Mouse (Mus musculus) G1E (cell line): ENCODE data around the gene Fat4. TPM values are rescaled to one million over a fixed set of nuclear protein-coding genes. Genes with fewer than 3 reads are reported as not detected.

Experiments
- ATAC-seq: 2 replicates; pipeline ENCODE4 v1.8.0; 2016; ENCODE audit warnings: mild to moderate bottlenecking; ENCODE audit not compliant: insufficient number of reproducible peaks, poor library complexity, low FRiP score, severe bottlenecking; ENCODE audit errors: extremely low read depth
- DNase-seq: peaks from one replicate; pipeline ENCODE4 v3.0.0; 2012; ENCODE audit warnings: low spot score
- H3K27me3 ChIP-seq: 2 replicates; pipeline ENCODE4 v1.6.1; 2012; ENCODE audit warnings: mild to moderate bottlenecking, low read length, inconsistent platforms; ENCODE audit not compliant: insufficient read depth
- H3K36me3 ChIP-seq: replicated peaks from 2 replicates; pipeline ENCODE3; 2012; ENCODE audit warnings: mild to moderate bottlenecking, inconsistent platforms
- H3K4me1 ChIP-seq: 2 replicates; pipeline ENCODE4 v1.6.1; 2012; ENCODE audit warnings: low read depth, low read length, inconsistent platforms, mixed read lengths; ENCODE audit not compliant: insufficient read depth
- H3K4me3 ChIP-seq: 2 replicates; pipeline ENCODE4 v1.5.1; 2012; ENCODE audit warnings: low read depth, mild to moderate bottlenecking, inconsistent platforms, low read length, moderate library complexity, mixed read lengths
- H3K9me3 ChIP-seq: replicated peaks from 2 replicates; pipeline ENCODE4 v1.6.1; 2012; ENCODE audit warnings: inconsistent platforms
- CTCF ChIP-seq: IDR thresholded peaks from 2 replicates; pipeline ENCODE4 v1.5.1; 2012; ENCODE audit warnings: low read depth, low read length, inconsistent platforms, mixed read lengths
- GATA1 ChIP-seq: IDR thresholded peaks from 2 replicates; pipeline ENCODE4 v1.6.1; 2012; ENCODE audit warnings: borderline replicate concordance, low read length, inconsistent platforms, mixed read lengths
- GATA2 ChIP-seq: IDR thresholded peaks from 2 replicates; pipeline ENCODE4 v1.6.1; 2012; ENCODE audit warnings: low read depth, low read length, inconsistent platforms, borderline replicate concordance
- POLR2AphosphoS5 ChIP-seq: IDR thresholded peaks from 2 replicates; pipeline ENCODE4 v1.6.1; 2012; ENCODE audit warnings: low read depth, low read length, inconsistent platforms; ENCODE audit not compliant: insufficient replicate concordance
- TAL1 ChIP-seq: conservative IDR thresholded peaks from 2 replicates; pipeline ENCODE4 v1.6.1; 2012; ENCODE audit warnings: low read depth, low read length, inconsistent platforms, mixed read lengths
- polyA plus RNA-seq: library from polyadenylated mRNA; stranded (reverse); fragments of >175 nt; gene quantifications from 2 replicates; pipeline ENCODE4 v1.2.3, GENCODE M21; 2012
- total RNA-seq, 2 experiments: library from RNA; stranded (forward) in 1 of 2; stranded (reverse) in 1 of 2; fragments of 200-1000 nt in 1 of 2; fragments of >200 nt in 1 of 2; fragmentation: Nextera tagmentation in 1 of 2; gene quantifications; 2 replicates each; pipeline ENCODE4 v1.2.3; 2014 to 2017

Fat4 gene
- total and polyA plus RNA-seq, 3 experiments: 0.22 TPM; not detected in 2

GRCm38 (mm10) chr3:38986379-38986778, 99.6 kb downstream of the Fat4 start:
- Histone ChIP-seq H3K9me3 (peaks cover 22% of the 10 kb centered on the region), H3K27me3 (no peaks in the 10 kb centered on the region), H3K36me3 (no peaks in the 10 kb centered on the region), H3K4me3 (no peak overlapping the region), H3K4me1 (no peaks in the 10 kb centered on the region)
- no peak for ATAC-seq
- DNase-seq: no peak
- no peak for TF ChIP-seq POLR2AphosphoS5
- no peak for TF ChIP-seq GATA2

DNA sequence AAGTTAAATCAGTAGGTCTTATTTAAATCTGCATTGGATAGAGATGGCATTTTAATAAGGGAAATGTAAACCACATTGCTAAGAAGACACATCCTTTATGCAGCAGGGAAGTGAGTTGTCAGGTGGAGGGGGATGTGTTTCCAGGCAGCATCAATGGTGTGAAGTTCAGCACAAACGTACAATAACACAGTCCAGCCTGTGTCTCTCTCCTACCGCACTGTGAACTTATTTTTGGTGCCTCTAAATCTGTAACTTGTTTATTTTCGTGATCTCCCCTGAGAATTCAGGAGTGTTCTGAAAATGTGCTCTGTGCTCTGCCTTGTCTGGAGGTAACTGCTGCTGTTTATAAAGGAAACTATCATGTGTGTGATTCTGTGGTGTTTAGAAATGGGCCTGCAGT, 102.4 kb downstream of the Fat4 start:
- H3K27me3 ChIP-seq: no peaks in the 10 kb centered on the region
- 0 out of 2 replicates have a peak, but pooled peaks cover 2% of the 10 kb centered on the region for H3K9me3 ChIP-seq
- TF ChIP-seq TAL1 (no peak), GATA2 (no peak), GATA1 (no peak), POLR2AphosphoS5 (no peak), CTCF (no peak)
- no peak for ATAC-seq
- no peak overlapping the region for H3K4me3 ChIP-seq
- H3K4me1 ChIP-seq: no peaks in the 10 kb centered on the region
- DNase-seq: no peak
- no peaks in the 10 kb centered on the region for H3K36me3 ChIP-seq

- no peak overlapping the region for H3K4me3 ChIP-seq
- DNase-seq (no peak), ATAC-seq (no peak)
- H3K4me1 ChIP-seq: no peaks in the 10 kb centered on the region
- no peaks in the 10 kb centered on the region for H3K36me3 ChIP-seq
- TF ChIP-seq TAL1 (no peak), GATA1 (no peak), CTCF (no peak), POLR2AphosphoS5 (no peak), GATA2 (no peak)
- H3K9me3 ChIP-seq: peaks cover 12% of the 10 kb centered on the region
- no peaks in the 10 kb centered on the region for H3K27me3 ChIP-seq
Measured at GRCm38 (mm10) chr3:39000011-39000410, 113.3 kb downstream of the Fat4 start.

DNA sequence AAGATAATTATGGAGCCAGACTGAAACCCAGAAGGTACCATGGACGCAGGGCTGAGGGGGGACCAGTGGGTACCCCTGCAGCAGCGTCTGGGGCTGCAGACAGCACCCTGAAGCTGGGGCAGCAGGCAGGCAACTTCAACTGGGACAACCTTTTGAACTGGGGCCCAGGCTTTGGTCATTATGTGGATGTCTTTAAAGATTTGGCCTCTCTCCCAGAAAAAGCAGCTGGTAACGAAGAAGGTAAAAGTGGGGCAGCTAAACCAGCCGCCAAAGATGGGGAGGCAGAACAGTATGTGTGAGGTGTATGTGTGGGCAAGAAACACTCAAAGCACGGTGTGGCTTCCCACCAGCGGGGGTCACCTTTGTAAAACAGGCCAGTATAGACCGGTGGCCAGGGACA, 123.8 kb downstream of the Fat4 start:
- ATAC-seq (no peak), DNase-seq (no peak)
- Histone ChIP-seq H3K4me3 (no peak overlapping the region), H3K4me1 (no peaks in the 10 kb centered on the region), H3K27me3 (no peaks in the 10 kb centered on the region), H3K9me3 (peaks cover 34% of the 10 kb centered on the region), H3K36me3 (no peaks in the 10 kb centered on the region)
- TF ChIP-seq TAL1 (no peak), GATA2 (no peak), POLR2AphosphoS5 (no peak)

- Histone ChIP-seq H3K27me3 (no peaks in the 10 kb centered on the region), H3K4me1 (no peaks in the 10 kb centered on the region), H3K36me3 (no peaks in the 10 kb centered on the region), H3K4me3 (no peak overlapping the region), H3K9me3 (peaks cover 9% of the 10 kb centered on the region; the same call in 1 of the 2 replicates)
- ATAC-seq (no peak), DNase-seq (no peak)
- TF ChIP-seq GATA1 (no peak), TAL1 (no peak), POLR2AphosphoS5 (no peak), GATA2 (no peak), CTCF (no peak)
Measured at GRCm38 (mm10) chr3:39017633-39018032, 130.9 kb downstream of the Fat4 start.

- H3K36me3 ChIP-seq: no peaks in the 10 kb centered on the region
- no peak for ATAC-seq
Measured at GRCm38 (mm10) chr3:39036113-39036512, 149.4 kb downstream of the Fat4 start.

DNA sequence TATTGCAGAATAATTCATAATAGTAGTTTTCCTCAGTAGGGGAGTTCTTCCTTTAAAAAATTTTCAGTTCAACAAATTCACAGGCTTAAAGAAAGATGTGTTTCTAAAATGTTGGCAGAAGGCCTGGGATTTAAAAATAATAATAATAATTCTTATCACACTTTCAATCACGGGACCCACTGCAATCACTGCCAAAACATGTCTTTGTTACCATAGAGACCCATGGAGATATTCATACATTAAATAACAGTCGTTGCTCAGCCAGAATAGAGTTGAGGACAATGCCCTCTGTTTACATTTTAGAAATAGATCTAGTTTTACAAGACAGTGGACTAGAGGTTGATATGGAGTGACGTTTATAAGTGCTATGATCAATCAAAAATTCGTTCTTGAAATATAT, 159.7 kb downstream of the Fat4 start:
- ATAC-seq (no peak), DNase-seq (no peak)
- no peak for TF ChIP-seq GATA1
- TF ChIP-seq TAL1: no peak
- TF ChIP-seq POLR2AphosphoS5: no peak
- no peak for TF ChIP-seq CTCF
- no peak for TF ChIP-seq GATA2
- Histone ChIP-seq H3K4me1 (no peaks in the 10 kb centered on the region), H3K36me3 (no peaks in the 10 kb centered on the region), H3K4me3 (no peak overlapping the region), H3K27me3 (no peaks in the 10 kb centered on the region), H3K9me3 (peaks cover 10% of the 10 kb centered on the region)

More at GRCm38 (mm10) chr3:39036113-39036512, 149.4 kb downstream of the Fat4 start:
- no peak for DNase-seq
- H3K4me1 ChIP-seq: no peaks in the 10 kb centered on the region
- no peaks in the 10 kb centered on the region for H3K27me3 ChIP-seq
- TF ChIP-seq TAL1 (no peak), GATA1 (no peak), GATA2 (no peak), POLR2AphosphoS5 (no peak), CTCF (no peak)
- no peaks in the 10 kb centered on the region for H3K9me3 ChIP-seq
- H3K4me3 ChIP-seq: no peak overlapping the region
